Mouse (Mus musculus): ENCODE data around the gene Cfap61.

Gene Cfap61

GRCm38 (mm10) chr2:145949475-145950068 is 15.0 kb downstream of the Cfap61 start:
- no peak for DNase-seq (ENCODE audit: low read depth, low spot score)

DNA sequence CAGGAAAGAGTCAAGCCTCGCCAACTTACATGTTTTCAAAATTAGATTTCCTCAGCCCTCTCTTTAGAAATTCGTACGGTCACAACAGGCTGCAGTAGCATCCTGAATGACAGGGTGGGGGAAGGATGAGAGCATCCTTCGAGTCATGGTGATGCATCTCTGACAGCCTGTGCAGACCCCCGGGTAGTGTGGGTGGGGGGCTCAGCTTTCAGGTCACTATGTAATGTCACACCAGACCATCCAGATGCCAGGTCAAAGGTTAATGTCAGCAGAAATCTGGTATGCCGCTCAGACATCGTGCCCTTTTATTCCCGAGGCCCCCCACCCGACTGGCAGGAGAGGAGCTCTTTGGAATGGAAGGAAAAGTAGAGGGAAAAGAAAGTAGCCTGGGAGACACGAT is 15.7 kb downstream of the Cfap61 start:
- DNase-seq (ENCODE audit: low read depth, low spot score) = no peak

GRCm38 (mm10) chr2:145952726-145953125 is 18.1 kb downstream of the Cfap61 start:
- DNase-seq (ENCODE audit: low read depth, low spot score) = no peak

DNA sequence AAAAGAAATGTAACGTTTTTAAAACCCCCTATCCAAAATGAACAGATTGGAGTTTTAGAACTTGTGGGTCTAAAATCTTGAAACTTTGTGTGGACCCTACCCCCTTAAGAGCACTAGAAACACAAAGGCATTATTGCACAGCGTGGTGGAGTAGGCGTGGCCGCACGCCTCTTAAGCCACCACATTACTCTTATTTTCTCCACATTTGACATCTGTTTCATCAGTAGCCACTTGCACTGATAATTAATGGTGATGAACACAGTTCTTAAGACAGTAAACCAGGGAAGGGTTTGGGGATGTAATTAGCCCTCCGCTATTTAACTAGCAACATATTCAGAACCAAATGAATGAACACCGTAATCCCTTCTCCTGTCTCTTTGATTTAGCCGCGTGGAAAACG is 21.3 kb downstream of the Cfap61 start:
- DNase-seq (ENCODE audit: low read depth, low spot score) = no peak

DNA sequence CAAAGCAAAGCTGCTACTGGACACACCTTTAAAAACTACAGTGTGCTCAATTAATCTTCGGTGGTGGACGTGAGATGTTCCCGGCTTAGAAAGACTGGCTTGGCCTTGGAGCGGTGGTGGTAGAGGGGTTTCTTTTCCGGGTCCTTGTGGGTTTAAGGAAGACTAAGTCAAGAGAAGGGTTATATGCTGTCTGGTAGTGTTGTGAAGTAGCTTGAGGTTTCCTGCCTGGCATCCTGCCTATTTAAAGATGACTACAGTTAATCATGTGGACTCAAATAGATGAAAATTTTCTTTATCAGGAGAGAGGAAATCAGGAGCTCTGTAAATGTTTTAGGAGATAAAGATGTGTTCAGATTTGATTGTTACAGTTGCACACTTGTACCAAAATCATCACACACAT is 21.7 kb downstream of the Cfap61 start:
- DNase-seq (ENCODE audit: low read depth, low spot score) = no peak

DNA sequence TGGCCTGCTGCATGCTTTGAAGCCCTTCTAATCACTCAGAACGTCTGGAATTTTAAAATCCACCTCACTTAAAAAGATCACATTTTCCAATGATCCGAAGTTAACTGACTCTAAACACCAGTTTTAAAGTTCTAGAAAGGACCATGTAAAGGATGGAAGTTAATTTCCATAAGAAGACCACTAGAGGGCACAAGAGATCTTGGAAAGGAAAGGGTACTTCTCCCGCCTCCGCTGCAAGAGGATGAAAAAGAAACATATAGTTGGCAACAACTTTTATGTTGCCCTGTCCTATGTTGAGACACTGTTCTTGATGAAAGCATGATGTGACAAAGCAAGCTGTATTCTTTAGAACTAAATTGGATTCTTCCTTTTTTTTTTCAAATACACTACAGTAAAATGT is 22.9 kb downstream of the Cfap61 start:
- DNase-seq (ENCODE audit: low read depth, low spot score) = peak; percentile 45

- DNase-seq (ENCODE audit: low read depth, low spot score) = no peak
Measured at GRCm38 (mm10) chr2:145958097-145958496, 23.5 kb downstream of the Cfap61 start.

DNA sequence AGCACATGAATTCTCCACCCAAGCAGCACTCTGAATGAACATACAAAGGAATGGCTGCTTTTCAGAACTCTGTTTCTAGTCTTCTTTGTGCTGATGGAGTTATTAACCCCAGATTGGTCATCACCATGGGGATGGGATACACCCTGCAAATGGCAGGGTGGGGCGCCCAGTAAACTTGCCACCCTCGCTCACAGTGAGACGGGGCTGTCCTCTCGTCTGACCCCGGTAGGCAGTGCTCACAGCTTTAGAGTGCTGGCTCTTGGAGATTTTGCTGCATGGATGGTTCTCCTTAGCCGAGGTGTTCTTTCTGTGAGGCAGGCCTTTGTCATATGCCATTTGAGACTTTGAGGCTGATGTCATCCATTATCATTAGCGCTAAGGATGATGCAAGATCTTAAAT is 24.0 kb downstream of the Cfap61 start:
- DNase-seq (ENCODE audit: low read depth, low spot score) = no peak

DNA sequence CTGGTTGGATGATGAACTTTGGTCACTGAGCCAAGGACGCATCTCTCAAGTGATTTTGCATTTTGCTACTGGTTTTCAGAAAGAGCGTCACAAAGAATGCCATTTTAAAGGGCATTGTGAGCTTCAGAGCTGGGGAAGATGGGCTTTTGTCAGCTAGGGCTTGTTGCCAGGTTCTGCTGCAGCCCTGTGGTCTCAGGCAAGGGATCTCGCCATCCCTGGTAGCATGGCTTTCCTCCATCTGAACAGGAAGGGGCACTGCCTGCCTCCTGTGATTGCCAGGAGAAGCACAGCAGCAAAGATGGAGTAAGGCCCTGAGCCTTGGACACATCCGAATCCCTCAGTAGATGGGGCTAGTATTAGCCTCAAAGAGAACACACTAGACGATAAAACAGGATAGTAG is 27.3 kb downstream of the Cfap61 start:
- DNase-seq (ENCODE audit: low read depth, low spot score) = no peak

GRCm38 (mm10) chr2:145970751-145971150 is 36.2 kb downstream of the Cfap61 start:
- DNase-seq (ENCODE audit: low read depth, low spot score) = no peak

- no peak for DNase-seq (ENCODE audit: low read depth, low spot score)
Measured at GRCm38 (mm10) chr2:145971237-145972010, 36.8 kb downstream of the Cfap61 start.

- DNase-seq (ENCODE audit: low read depth, low spot score) = no peak
Measured at GRCm38 (mm10) chr2:145972571-145972970, 38.0 kb downstream of the Cfap61 start.

- no peak for DNase-seq (ENCODE audit: low read depth, low spot score)
Measured at GRCm38 (mm10) chr2:145979616-145980015, 45.0 kb downstream of the Cfap61 start.

DNA sequence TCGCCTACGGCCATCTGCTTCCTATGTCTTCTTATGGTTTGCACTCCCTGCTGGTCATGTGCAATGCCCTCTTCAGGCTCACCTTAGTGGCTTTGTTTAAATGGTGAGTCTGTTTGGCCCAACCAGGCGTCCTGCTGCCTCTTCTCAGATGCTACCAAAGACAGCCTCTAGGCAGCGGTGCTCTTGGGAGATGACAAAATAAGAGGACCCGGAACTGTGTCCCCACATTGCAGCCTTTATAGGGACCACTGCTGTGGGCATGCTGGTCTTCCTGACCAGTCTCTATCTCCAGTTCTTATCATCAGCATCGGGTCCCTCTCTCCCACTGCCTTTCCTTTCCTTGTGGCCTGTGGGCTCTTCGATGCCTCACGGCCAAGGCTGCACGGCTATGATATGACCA is 46.3 kb downstream of the Cfap61 start:
- no peak for DNase-seq (ENCODE audit: low read depth, low spot score)

- DNase-seq (ENCODE audit: low read depth, low spot score) = no peak
Measured at GRCm38 (mm10) chr2:145981699-145982112, 47.1 kb downstream of the Cfap61 start.

GRCm38 (mm10) chr2:145982317-145983045 is 47.9 kb downstream of the Cfap61 start:
- no peak for DNase-seq (ENCODE audit: low read depth, low spot score)

DNA sequence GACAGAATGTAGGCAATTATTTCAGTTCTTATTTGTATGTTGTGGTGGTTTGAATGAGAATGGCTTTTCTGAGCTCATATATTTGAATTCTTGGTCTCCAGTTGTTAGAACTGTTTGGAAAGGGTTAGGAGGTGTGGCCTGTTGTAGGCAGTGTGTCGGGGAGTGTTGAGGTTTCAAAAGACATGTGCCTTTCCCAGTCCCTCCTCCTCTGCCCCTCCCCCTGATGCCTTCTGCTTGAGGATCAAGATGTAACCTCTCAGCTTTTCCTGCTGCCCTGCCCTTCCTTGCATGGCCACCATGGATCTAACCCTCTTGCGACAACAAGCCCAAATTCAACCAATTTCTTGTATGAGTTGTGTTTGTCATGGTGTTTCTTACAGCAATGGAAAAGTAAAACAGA is 53.2 kb downstream of the Cfap61 start:
- DNase-seq (ENCODE audit: low read depth, low spot score) = no peak

DNA sequence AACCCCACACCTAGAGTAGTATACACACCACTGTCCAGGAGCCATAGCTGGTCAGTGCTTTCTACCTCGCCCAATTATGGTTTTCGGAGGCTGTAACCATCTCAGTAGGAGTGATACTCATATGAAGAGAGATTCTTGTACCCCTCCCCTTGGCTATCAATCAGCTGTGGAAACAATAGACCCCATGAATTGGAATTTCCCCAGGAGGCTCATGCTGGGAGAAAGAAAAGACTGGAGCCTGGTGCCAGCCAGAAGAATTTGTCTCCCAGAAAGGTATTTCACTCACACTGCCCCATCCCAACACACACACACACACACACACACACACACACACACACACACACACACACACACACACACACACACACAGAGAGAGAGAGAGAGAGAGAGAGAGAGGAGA is 55.9 kb downstream of the Cfap61 start:
- no peak for DNase-seq (ENCODE audit: low read depth, low spot score)

DNA sequence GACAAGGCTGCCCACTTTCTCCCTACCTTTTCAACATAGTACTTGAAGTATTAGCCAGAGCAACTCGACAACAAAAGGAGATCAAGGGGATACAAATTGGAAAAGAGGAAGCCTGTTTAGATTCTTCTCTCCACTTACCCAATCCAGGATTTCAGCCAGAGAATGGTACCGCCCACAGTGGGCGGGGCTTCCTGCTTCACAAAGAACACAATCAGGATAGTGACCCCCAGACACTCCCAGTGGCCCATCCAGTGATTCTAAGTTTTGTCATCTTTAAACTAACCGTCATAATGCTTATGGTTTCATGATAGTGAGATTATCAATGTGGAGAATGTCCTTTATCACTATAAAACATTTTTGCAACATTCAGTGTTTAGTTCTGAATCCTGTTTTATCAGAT is 61.9 kb downstream of the Cfap61 start:
- no peak for DNase-seq (ENCODE audit: low read depth, low spot score)

- no peak for DNase-seq (ENCODE audit: low read depth, low spot score)
Measured at GRCm38 (mm10) chr2:145997956-145998525, 63.5 kb downstream of the Cfap61 start.

DNA sequence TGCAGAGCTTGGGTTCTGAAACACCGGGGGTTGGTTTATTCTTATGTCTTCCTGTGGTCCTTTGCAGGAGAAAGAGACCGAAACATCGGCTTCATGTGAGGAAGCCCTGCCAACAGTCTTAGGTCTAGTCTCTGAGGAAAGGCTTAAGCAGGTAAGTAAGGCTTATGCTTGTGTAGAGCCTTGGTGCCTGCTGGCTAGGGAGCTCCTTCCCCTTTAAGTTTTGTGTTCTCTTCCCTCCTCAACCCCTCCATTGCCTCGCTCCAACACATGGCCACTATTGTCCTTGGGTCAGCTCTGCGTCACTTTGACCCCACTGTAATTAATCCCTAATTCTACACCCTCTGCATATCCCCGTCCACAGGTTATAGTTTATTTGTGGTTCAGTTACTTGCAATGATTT is 74.2 kb downstream of the Cfap61 start:
- DNase-seq (ENCODE audit: low read depth, low spot score) = no peak

- no peak for DNase-seq (ENCODE audit: low read depth, low spot score)
Measured at GRCm38 (mm10) chr2:146009596-146010349, 75.2 kb downstream of the Cfap61 start.
